Mouse (Mus musculus) ES-E14 (cell line): ENCODE data around the gene Aunip. TPM values are rescaled to one million over a fixed set of nuclear protein-coding genes. Genes with fewer than 3 reads are reported as not detected.

Experiments used
- DNase-seq: peaks from one replicate; pipeline ENCODE4 v3.0.0-alpha.2; 2013; ENCODE audit warnings: low read depth, low spot score
- H3K27ac ChIP-seq: 2 replicates; pipeline ENCODE4 v1.5.1; 2012; ENCODE audit warnings: low read depth, mild to moderate bottlenecking, low read length, moderate library complexity, mixed read lengths; ENCODE audit not compliant: poor library complexity, insufficient read depth, severe bottlenecking
- H3K36me3 ChIP-seq: 2 replicates; pipeline ENCODE4 v1.6.1; 2012; ENCODE audit warnings: mild to moderate bottlenecking, low read length, moderate library complexity, mixed read lengths; ENCODE audit not compliant: control insufficient read depth, poor library complexity, insufficient read depth, severe bottlenecking
- H3K4me1 ChIP-seq, 2 experiments: fragments of 150-350 bp in 1 of 2; sonication (generic) in 1 of 2; 2 replicates each; pipeline ENCODE4 v1.6.1; 2012; ENCODE audit warnings: low read length in 2 of 2, mild to moderate bottlenecking in 1 of 2, mixed read lengths in 1 of 2; ENCODE audit not compliant: control insufficient read depth in 2 of 2, insufficient read depth in 2 of 2, poor library complexity in 1 of 2
- H3K4me3 ChIP-seq, 2 experiments: fragments of 150-350 bp in 1 of 2; sonication (generic) in 1 of 2; 2 replicates each; pipeline ENCODE4 v1.5.1; 2012; ENCODE audit warnings: low read length in 2 of 2, low read depth in 1 of 2, mild to moderate bottlenecking in 1 of 2, mixed read lengths in 1 of 2; ENCODE audit not compliant: insufficient read depth in 1 of 2, poor library complexity in 1 of 2, severe bottlenecking in 1 of 2
- H3K9ac ChIP-seq: 2 replicates; pipeline ENCODE4 v1.6.1; 2012; ENCODE audit warnings: low read depth, mild to moderate bottlenecking, low read length, mixed read lengths; ENCODE audit not compliant: poor library complexity, insufficient read depth, severe bottlenecking
- H3K9me3 ChIP-seq: fragments of 150-350 bp; sonication (generic); 2 replicates; pipeline ENCODE4 v1.6.1; 2012; ENCODE audit warnings: low read depth, mild to moderate bottlenecking, low read length; ENCODE audit not compliant: control insufficient read depth, insufficient read depth
- CHD2 ChIP-seq: IDR thresholded peaks from 2 replicates; pipeline ENCODE4 v1.6.1; 2014; ENCODE audit warnings: mild to moderate bottlenecking, low read depth, low read length, inconsistent platforms
- HCFC1 ChIP-seq: IDR thresholded peaks from 2 replicates; pipeline ENCODE4 v1.6.1; 2012; ENCODE audit warnings: low read length, inconsistent platforms, borderline replicate concordance; ENCODE audit not compliant: insufficient read depth
- MAFK ChIP-seq: IDR thresholded peaks from 2 replicates; pipeline ENCODE4 v1.6.1; 2014; ENCODE audit warnings: mild to moderate bottlenecking, low read depth, low read length, inconsistent platforms; ENCODE audit not compliant: insufficient read depth
- ZC3H11A ChIP-seq: IDR thresholded peaks from 2 replicates; pipeline ENCODE4 v1.6.1; 2012; ENCODE audit warnings: low read depth, mild to moderate bottlenecking, inconsistent platforms, low read length, borderline replicate concordance
- ZNF384 ChIP-seq: IDR thresholded peaks from 2 replicates; pipeline ENCODE4 v1.6.1; 2012; ENCODE audit warnings: low read depth, low read length, inconsistent platforms
- in situ Hi-C, 2 experiments: fragments of 600-800 bp; cut with MboI; formaldehyde crosslinking; loops; one replicate each; pipeline ENCODE4 v1.15.1; 2025; ENCODE audit warnings: low sequenced_read_pairs in 2 of 2, inconsistent platforms in 1 of 2; ENCODE audit not compliant: unreplicated experiment in 2 of 2
- total RNA-seq: library from RNA; depleted of rRNA; stranded (reverse); fragments of 300-350 nt; gene quantifications from 2 replicates; pipeline ENCODE4 v1.2.3, GENCODE M21; 2012

Aunip gene
- total RNA-seq, 1 experiment, result 18.3 TPM

- H3K4me3 ChIP-seq, result no peak overlapping the region
- no peak overlapping the region for H3K9ac ChIP-seq
- H3K36me3 ChIP-seq, result peaks cover 2% of the 10 kb centered on the region; the same call in 1 of the 2 replicates
- H3K9me3 ChIP-seq, result no peaks in the 10 kb centered on the region
- TF ChIP-seq ZNF384, result no peak
- no peak for TF ChIP-seq HCFC1
- TF ChIP-seq ZC3H11A, result no peak
- peaks cover 0 to 2% of the 10 kb centered on the region in 2 experiments; a peak in 2 of 4 replicates for H3K4me1 ChIP-seq
- in situ Hi-C loops, result no loop called here
- no peak overlapping the region for H3K27ac ChIP-seq
- DNase-seq, result no peak
Measured at GRCm38 (mm10) chr4:134564093-134564492, 53.3 kb downstream of the Aunip start.

- no peak overlapping the region for H3K27ac ChIP-seq
- TF ChIP-seq ZC3H11A (no peak), MAFK (no peak), ZNF384 (no peak), HCFC1 (no peak), CHD2 (no peak)
- in situ Hi-C loops, result no loop called here
- H3K36me3 ChIP-seq, result peaks cover 2% of the 10 kb centered on the region; the same call in 1 of the 2 replicates
- H3K9ac ChIP-seq, result no peak overlapping the region
- peaks cover 0 to 2% of the 10 kb centered on the region in 2 experiments; a peak in 2 of 4 replicates for H3K4me1 ChIP-seq
- H3K4me3 ChIP-seq, result no peak overlapping the region
- no peaks in the 10 kb centered on the region for H3K9me3 ChIP-seq
- no peak for DNase-seq
Measured at GRCm38 (mm10) chr4:134567377-134568226, 56.8 kb downstream of the Aunip start.

DNA sequence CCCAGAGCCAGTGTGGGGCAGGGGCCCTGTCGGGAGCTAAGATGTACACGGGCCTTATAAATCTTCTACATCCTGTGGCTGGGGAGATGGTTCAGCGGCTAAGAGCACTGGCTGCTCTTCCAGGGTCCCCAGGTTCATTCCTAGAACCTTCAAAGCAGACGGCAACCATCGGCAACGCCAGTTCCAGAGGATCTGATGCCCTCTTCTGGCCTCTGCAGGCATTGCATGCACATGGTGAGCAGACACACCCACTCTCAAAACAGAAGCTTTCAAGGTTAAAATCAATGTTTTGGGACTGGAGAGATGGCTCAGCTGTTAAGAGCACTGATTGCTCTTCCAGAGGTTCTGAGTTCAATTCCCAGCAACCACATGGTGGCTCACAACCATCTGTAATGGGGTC lies 58.4 kb downstream of the Aunip start:
- in situ Hi-C loops, result no loop called here
- TF ChIP-seq CHD2 (no peak), HCFC1 (no peak), ZC3H11A (peak; percentile 7; the same call in 1 of the 2 replicates), ZNF384 (no peak)
- no peaks in the 10 kb centered on the region for H3K36me3 ChIP-seq
- no peak overlapping the region for H3K4me3 ChIP-seq
- H3K9ac ChIP-seq, result no peak overlapping the region
- no peak overlapping the region for H3K27ac ChIP-seq
- peak; percentile 44 for DNase-seq
- no peaks in the 10 kb centered on the region for H3K9me3 ChIP-seq
- H3K4me1 ChIP-seq, result peaks cover 0 to 2% of the 10 kb centered on the region in 2 experiments; a peak in 2 of 4 replicates

DNA sequence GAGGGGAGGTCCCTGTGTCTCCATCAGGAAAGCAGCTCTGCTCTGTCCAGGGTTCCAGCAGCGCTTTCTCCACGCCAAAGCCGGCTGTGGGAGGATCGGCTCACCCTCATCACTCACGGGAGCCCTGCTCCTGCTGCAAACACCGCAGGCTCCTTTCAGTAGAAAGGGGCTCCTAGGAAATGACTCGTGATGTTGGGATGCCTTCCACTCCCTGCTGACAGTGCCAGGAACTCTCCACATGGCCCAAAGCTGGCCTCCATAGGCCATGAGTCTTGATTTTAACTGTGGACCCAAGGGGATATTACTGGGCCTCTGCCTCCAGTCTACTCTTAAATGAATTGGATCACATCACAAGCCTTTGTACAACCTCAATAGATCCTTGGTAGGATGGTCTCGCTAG lies 59.0 kb downstream of the Aunip start:
- no peak for DNase-seq
- no peak for TF ChIP-seq ZNF384
- no peak for TF ChIP-seq MAFK
- TF ChIP-seq ZC3H11A, result no peak
- no peak for TF ChIP-seq CHD2
- no peak for TF ChIP-seq HCFC1
- no peaks in the 10 kb centered on the region for H3K9me3 ChIP-seq
- H3K4me1 ChIP-seq, result peaks cover 0 to 2% of the 10 kb centered on the region in 2 experiments; a peak in 1 of 4 replicates
- H3K4me3 ChIP-seq, result no peak overlapping the region
- H3K36me3 ChIP-seq, result no peaks in the 10 kb centered on the region
- no peak overlapping the region for H3K9ac ChIP-seq
- in situ Hi-C loops, result no loop called here
- H3K27ac ChIP-seq, result no peak overlapping the region
